Mouse (Mus musculus) kidney, embryonic 15.5 days (tissue): ENCODE results near the gene Marcksl1. TPM values are rescaled to one million over a fixed set of nuclear protein-coding genes. Genes with fewer than 3 reads are reported as not detected.

Experiments used
- ATAC-seq: fragments of 200-750 bp; cut with Nextera tagmentation; replicated peaks from 2 replicates; pipeline ENCODE4 v1.8.0; 2017; ENCODE audit warnings: moderate TSS enrichment; ENCODE audit not compliant: low FRiP score
- H3K27ac ChIP-seq: fragments of 300-500 bp; sonication (generic); 2 replicates; pipeline ENCODE4 v1.5.1; 2015; ENCODE audit warnings: mild to moderate bottlenecking, inconsistent platforms
- H3K27me3 ChIP-seq: fragments of 300-500 bp; sonication (generic); 2 replicates; pipeline ENCODE4 v1.6.1; 2015; ENCODE audit warnings: inconsistent platforms
- H3K36me3 ChIP-seq: fragments of 300-500 bp; sonication (generic); 2 replicates; pipeline ENCODE4 v1.6.1; 2015; ENCODE audit warnings: inconsistent platforms
- H3K4me1 ChIP-seq: fragments of 300-500 bp; sonication (generic); 2 replicates; pipeline ENCODE4 v1.6.1; 2015; ENCODE audit warnings: inconsistent platforms
- H3K4me2 ChIP-seq: fragments of 300-500 bp; sonication (generic); 2 replicates; pipeline ENCODE4 v1.6.1; 2015; ENCODE audit warnings: moderate library complexity, mild to moderate bottlenecking, inconsistent platforms
- H3K4me3 ChIP-seq: fragments of 300-500 bp; sonication (generic); replicated peaks from 2 replicates; pipeline ENCODE4 v1.5.1; 2015; ENCODE audit warnings: mild to moderate bottlenecking, inconsistent platforms
- H3K9ac ChIP-seq: fragments of 300-500 bp; sonication (generic); 2 replicates; pipeline ENCODE4 v1.6.1; 2015; ENCODE audit warnings: mild to moderate bottlenecking, inconsistent platforms
- H3K9me3 ChIP-seq: fragments of 300-500 bp; sonication (generic); replicated peaks from 2 replicates; pipeline ENCODE4 v1.6.1; 2016; ENCODE audit warnings: inconsistent platforms
- WGBS: fragments of 180-500 bp; shearing (Covaris S2); methylation state at CpG from one replicate; pipeline ENCODE4 v1.1.7; 2015; ENCODE audit warnings: mixed read lengths; 5-methylcytosine and 5-hydroxymethylcytosine counted together
- polyA plus RNA-seq: library from polyadenylated mRNA; unstranded; fragments of >200 nt; fragmentation: Nextera tagmentation; extraction: Ambion mirVana; gene quantifications from 2 replicates; pipeline ENCODE4 v1.2.1, GENCODE M21; 2015

Marcksl1 gene
- polyA plus RNA-seq, 1 experiment from 2014 or later: 886 TPM

GRCm38 (mm10) chr4:129500607-129501566, 12.5 kb upstream of the Marcksl1 start:
- WGBS: 1% methylated on average over 49 of the region's 49 CpGs
- H3K9ac ChIP-seq: peak overlapping the region; percentile 69
- H3K4me3 ChIP-seq: peak overlapping the region; percentile 52
- H3K27ac ChIP-seq: peak overlapping the region; percentile 95
- H3K4me1 ChIP-seq: peaks cover 62% of the 10 kb centered on the region
- H3K36me3 ChIP-seq: no peaks in the 10 kb centered on the region
- no peaks in the 10 kb centered on the region for H3K27me3 ChIP-seq
- H3K4me2 ChIP-seq: peak overlapping the region; percentile 77
- peak; percentile 93 for ATAC-seq
- no peaks in the 10 kb centered on the region for H3K9me3 ChIP-seq

- no peak for ATAC-seq
- Histone ChIP-seq H3K27ac (peak overlapping the region; percentile 29; the same call in 1 of the 2 replicates), H3K9me3 (no peaks in the 10 kb centered on the region), H3K4me3 (no peak overlapping the region), H3K27me3 (no peaks in the 10 kb centered on the region), H3K4me2 (no peak overlapping the region), H3K9ac (no peak overlapping the region), H3K4me1 (peaks cover 48% of the 10 kb centered on the region), H3K36me3 (no peaks in the 10 kb centered on the region)
- WGBS: 55% methylated on average over 9 of the region's 9 CpGs
Observed at GRCm38 (mm10) chr4:129502327-129502888, 11.0 kb upstream of the Marcksl1 start.

- Histone ChIP-seq H3K27me3 (no peaks in the 10 kb centered on the region), H3K27ac (peak overlapping the region; percentile 29; the same call in 1 of the 2 replicates), H3K4me2 (no peak overlapping the region), H3K4me1 (peaks cover 48% of the 10 kb centered on the region), H3K9me3 (no peaks in the 10 kb centered on the region), H3K4me3 (no peak overlapping the region), H3K36me3 (no peaks in the 10 kb centered on the region), H3K9ac (no peak overlapping the region)
- WGBS: 69% methylated on average over 11 of the region's 11 CpGs
- no peak for ATAC-seq
Observed at GRCm38 (mm10) chr4:129502901-129503444, 10.4 kb upstream of the Marcksl1 start.

GRCm38 (mm10) chr4:129505511-129505910, 7.9 kb upstream of the Marcksl1 start:
- H3K4me1 ChIP-seq: peaks cover 40% of the 10 kb centered on the region
- no peaks in the 10 kb centered on the region for H3K36me3 ChIP-seq
- H3K4me3 ChIP-seq: no peak overlapping the region
- H3K4me2 ChIP-seq: no peak overlapping the region
- 83% methylated on average over 3 of the region's 3 CpGs for WGBS
- no peak for ATAC-seq
- H3K27me3 ChIP-seq: no peaks in the 10 kb centered on the region
- H3K9me3 ChIP-seq: no peaks in the 10 kb centered on the region
- H3K27ac ChIP-seq: no peak overlapping the region
- no peak overlapping the region for H3K9ac ChIP-seq

GRCm38 (mm10) chr4:129507434-129508236, 5.7 kb upstream of the Marcksl1 start:
- Histone ChIP-seq H3K4me3 (no peak overlapping the region), H3K9ac (no peak overlapping the region), H3K4me2 (no peak overlapping the region), H3K9me3 (no peaks in the 10 kb centered on the region), H3K27ac (no peak overlapping the region), H3K4me1 (peaks cover 39% of the 10 kb centered on the region), H3K27me3 (no peaks in the 10 kb centered on the region), H3K36me3 (no peaks in the 10 kb centered on the region)
- no peak for ATAC-seq
- 69% methylated on average over 9 of the region's 10 CpGs for WGBS

GRCm38 (mm10) chr4:129508237-129508515, 5.2 kb upstream of the Marcksl1 start:
- Histone ChIP-seq H3K4me3 (no peak overlapping the region), H3K27ac (no peak overlapping the region), H3K27me3 (no peaks in the 10 kb centered on the region), H3K4me1 (peaks cover 39% of the 10 kb centered on the region), H3K4me2 (no peak overlapping the region), H3K9ac (no peak overlapping the region), H3K36me3 (no peaks in the 10 kb centered on the region), H3K9me3 (no peaks in the 10 kb centered on the region)
- no peak for ATAC-seq
- WGBS: 65% methylated on average over 3 of the region's 3 CpGs

- Histone ChIP-seq H3K36me3 (no peaks in the 10 kb centered on the region), H3K4me2 (no peak overlapping the region), H3K4me1 (peaks cover 34% of the 10 kb centered on the region), H3K4me3 (no peak overlapping the region), H3K27ac (0 out of 2 replicates have a peak overlapping the region, but pooled peaks have one; percentile 29), H3K9ac (no peak overlapping the region), H3K9me3 (no peaks in the 10 kb centered on the region), H3K27me3 (no peaks in the 10 kb centered on the region)
- WGBS: 56% methylated on average over 15 of the region's 15 CpGs
- ATAC-seq: no peak
Observed at GRCm38 (mm10) chr4:129508834-129509600, 4.4 kb upstream of the Marcksl1 start.

GRCm38 (mm10) chr4:129509650-129510049, 3.7 kb upstream of the Marcksl1 start:
- Histone ChIP-seq H3K4me3 (no peak overlapping the region), H3K27me3 (no peaks in the 10 kb centered on the region), H3K4me1 (peaks cover 34% of the 10 kb centered on the region), H3K36me3 (no peaks in the 10 kb centered on the region), H3K9me3 (no peaks in the 10 kb centered on the region), H3K4me2 (no peak overlapping the region), H3K9ac (no peak overlapping the region), H3K27ac (0 out of 2 replicates have a peak overlapping the region, but pooled peaks have one; percentile 29)
- WGBS: 74% methylated on average over 3 of the region's 3 CpGs
- ATAC-seq: no peak

- Histone ChIP-seq H3K4me3 (no peak overlapping the region), H3K4me2 (no peak overlapping the region), H3K4me1 (peaks cover 46% of the 10 kb centered on the region), H3K9ac (no peak overlapping the region), H3K36me3 (peaks cover 10% of the 10 kb centered on the region), H3K9me3 (no peaks in the 10 kb centered on the region), H3K27ac (no peak overlapping the region), H3K27me3 (no peaks in the 10 kb centered on the region)
- WGBS: 61% methylated on average over 6 of the region's 6 CpGs
- no peak for ATAC-seq
Observed at GRCm38 (mm10) chr4:129510723-129511412, 2.5 kb upstream of the Marcksl1 start.

GRCm38 (mm10) chr4:129511413-129512096, 1.8 kb upstream of the Marcksl1 start:
- WGBS: 54% methylated on average over 6 of the region's 6 CpGs
- peaks cover 49% of the 10 kb centered on the region for H3K4me1 ChIP-seq

More at GRCm38 (mm10) chr4:129511413-129512096, 1.8 kb upstream of the Marcksl1 start:
- H3K27ac ChIP-seq: 0 out of 2 replicates have a peak overlapping the region, but pooled peaks have one; percentile 1
- H3K36me3 ChIP-seq: peaks cover 16% of the 10 kb centered on the region
- no peaks in the 10 kb centered on the region for H3K9me3 ChIP-seq
- H3K27me3 ChIP-seq: no peaks in the 10 kb centered on the region
- no peak overlapping the region for H3K4me2 ChIP-seq
- H3K9ac ChIP-seq: no peak overlapping the region
- ATAC-seq: no peak
- H3K4me3 ChIP-seq: no peak overlapping the region
